Comparison of ENCODE assay signal across 25 mouse cellular contexts in genomic region chr6:97581941-97582340, GRCm38 (mm10). TPM values are rescaled to one million over a fixed set of nuclear protein-coding genes. Genes with fewer than 3 reads are reported as not detected.
DNase-seq lines count a peak whose midpoint lies in the region; ATAC-seq lines count a peak whose summit lies in the region.
"Had no signal": no experiment of that assay in that cellular context is flagged by ENCODE, and none has a peak within 500 bp of the region (broad histone marks: within the 10 kb centered on the region; RNA-seq: fewer than 3 reads in every experiment).

No protein-coding gene starts in this region.

- peak; percentile 36 for DNase-seq in heart, adult 11 months
- peak; percentile 46 for DNase-seq in ES-CJ7 (ENCODE audit: low read depth, low spot score)
- peak; percentile 8 for DNase-seq in R1 (ENCODE audit: low read depth, low spot score)
- no peak for DNase-seq in ovary, postnatal 14 days (ENCODE audit: low spot score)
- DNase-seq: adrenal gland, adult 8-10 months; adrenal gland, postnatal 14 days; adrenal gland, postnatal 36 days; B cell, adult 2 months; cerebellum, adult 11-12 months; cerebellum, adult 2 months; cerebellum, adult 9-10 months; cerebellum, postnatal 10 days; cerebellum, postnatal 25 days; forebrain, postnatal 0 days had no signal

- WGBS in heart, embryonic 12.5 days = 80% methylated on average over 7 of the region's 7 CpGs
- WGBS in intestine, embryonic 16.5 days = 77% methylated on average over 7 of the region's 7 CpGs

- H3K4me2 ChIP-seq in heart, embryonic 12.5 days = no peak overlapping the region
- H3K4me2 ChIP-seq in intestine, embryonic 16.5 days (ENCODE audit: low read depth, low read length) = no peak overlapping the region
- H3K4me2 ChIP-seq: embryonic facial prominence, embryonic 12.5 days; forebrain, embryonic 13.5 days; forebrain, embryonic 15.5 days had no signal

- no peaks in the 10 kb centered on the region for H3K36me3 ChIP-seq in heart, embryonic 12.5 days
- H3K36me3 ChIP-seq in intestine, embryonic 16.5 days (ENCODE audit: control insufficient read depth, insufficient read depth, low read length) = no peaks in the 10 kb centered on the region
- H3K36me3 ChIP-seq: embryonic facial prominence, embryonic 10.5 days; embryonic facial prominence, embryonic 12.5 days; forebrain, embryonic 15.5 days; G1E had no signal

- H3K9me3 ChIP-seq in heart, embryonic 12.5 days (replicated peaks) = no peaks in the 10 kb centered on the region
- H3K9me3 ChIP-seq in intestine, embryonic 16.5 days (ENCODE audit: control insufficient read depth, low read length) = no peaks in the 10 kb centered on the region
- H3K9me3 ChIP-seq: embryonic facial prominence, embryonic 10.5 days; embryonic facial prominence, embryonic 12.5 days; forebrain, embryonic 13.5 days; forebrain, embryonic 15.5 days had no signal

- peaks cover 27% of the 10 kb centered on the region for H3K4me1 ChIP-seq in heart, embryonic 12.5 days (replicated peaks)
- no peaks in the 10 kb centered on the region for H3K4me1 ChIP-seq in intestine, embryonic 16.5 days (ENCODE audit: control insufficient read depth, insufficient read depth, low read length)

- no peaks in the 10 kb centered on the region for H3K27me3 ChIP-seq in heart, embryonic 12.5 days (replicated peaks)
- no peaks in the 10 kb centered on the region for H3K27me3 ChIP-seq in intestine, embryonic 16.5 days (replicated peaks; ENCODE audit: control insufficient read depth, insufficient read depth, low read length)
- H3K27me3 ChIP-seq: CH12.LX; embryonic facial prominence, embryonic 12.5 days; forebrain, embryonic 13.5 days; forebrain, embryonic 15.5 days had no signal

- no peak overlapping the region for H3K27ac ChIP-seq in heart, embryonic 12.5 days (ENCODE audit: poor library complexity, severe bottlenecking)
- H3K27ac ChIP-seq in intestine, embryonic 16.5 days (ENCODE audit: low read length) = no peak overlapping the region
- H3K27ac ChIP-seq: embryonic facial prominence, embryonic 12.5 days; forebrain, embryonic 13.5 days; forebrain, embryonic 15.5 days had no signal

- H3K9ac ChIP-seq in heart, embryonic 12.5 days = no peak overlapping the region
- no peak overlapping the region for H3K9ac ChIP-seq in intestine, embryonic 16.5 days (ENCODE audit: low read depth, low read length)
- H3K9ac ChIP-seq: embryonic facial prominence, embryonic 12.5 days; forebrain, embryonic 13.5 days; forebrain, embryonic 15.5 days; forebrain, postnatal 0 days had no signal

- ATAC-seq in heart, embryonic 12.5 days (ENCODE audit: insufficient number of reproducible peaks, low FRiP score) = no peak
- no peak for ATAC-seq in intestine, embryonic 16.5 days
- ATAC-seq: activated CD4-positive, CD25-positive, alpha-beta regulatory T cell, adult 4 months; CD4-positive, CD25-positive, alpha-beta regulatory T cell, adult 4 months; forebrain, embryonic 13.5 days; forebrain, embryonic 15.5 days; forebrain, postnatal 0 days; Patski had no signal

- no peak overlapping the region for H3K4me3 ChIP-seq in heart, embryonic 12.5 days
- H3K4me3 ChIP-seq in intestine, embryonic 16.5 days (ENCODE audit: low read length) = no peak overlapping the region
- H3K4me3 ChIP-seq: embryonic facial prominence, embryonic 10.5 days; embryonic facial prominence, embryonic 12.5 days; forebrain, embryonic 13.5 days; forebrain, embryonic 15.5 days had no signal

RNA-seq across cellular contexts. Expression of gene Frmd4b, which starts 35.4 kb away (rescaled TPM):
- 22.2 and 23.1 TPM in 2 replicates for polyA plus RNA-seq in heart, embryonic 12.5 days (2016; fragmentation: Nextera tagmentation; extraction: Ambion mirVana)
- 9.5 and 10.6 TPM in 2 replicates for polyA plus RNA-seq in intestine, embryonic 16.5 days (2015; fragmentation: Nextera tagmentation; extraction: Ambion mirVana)
- polyA plus RNA-seq: G1E had no signal
